Mouse (Mus musculus) stomach, postnatal 0 days (tissue): Measurements from ENCODE around the gene Pip4k2a. TPM values are rescaled to one million over a fixed set of nuclear protein-coding genes. Genes with fewer than 3 reads are reported as not detected.

Experiments
- ATAC-seq: fragments of 200-750 bp; cut with Nextera tagmentation; 2 replicates; pipeline ENCODE4 v1.8.0; 2017; ENCODE audit not compliant: low FRiP score, low TSS enrichment
- DNase-seq: peaks from one replicate; pipeline ENCODE4 v3.0.0-alpha.2; 2016; ENCODE audit warnings: low spot score
- H3K27ac ChIP-seq: fragments of 300-500 bp; sonication (generic); replicated peaks from 2 replicates; pipeline ENCODE4 v1.5.1; 2014; ENCODE audit warnings: mild to moderate bottlenecking, control low read depth
- H3K27me3 ChIP-seq: fragments of 300-500 bp; sonication (generic); 2 replicates; pipeline ENCODE4 v1.6.1; 2014; ENCODE audit warnings: low read length; ENCODE audit not compliant: control insufficient read depth, insufficient read depth
- H3K36me3 ChIP-seq: fragments of 300-500 bp; sonication (generic); 2 replicates; pipeline ENCODE4 v1.6.1; 2014; ENCODE audit warnings: low read length, mixed read lengths; ENCODE audit not compliant: control insufficient read depth, insufficient read depth
- H3K4me1 ChIP-seq: fragments of 300-500 bp; sonication (generic); replicated peaks from 2 replicates; pipeline ENCODE4 v1.6.1; 2014; ENCODE audit warnings: antibody characterized with exemption; ENCODE audit not compliant: control insufficient read depth, insufficient read depth
- H3K4me2 ChIP-seq: fragments of 300-500 bp; sonication (generic); replicated peaks from 2 replicates; pipeline ENCODE4 v1.6.1; 2014; ENCODE audit warnings: low read depth, mild to moderate bottlenecking, control low read depth, moderate library complexity
- H3K4me3 ChIP-seq: fragments of 300-500 bp; sonication (generic); 2 replicates; pipeline ENCODE4 v1.5.1; 2014; ENCODE audit warnings: low read depth, low read length, control low read depth
- H3K9ac ChIP-seq: fragments of 300-500 bp; sonication (generic); 2 replicates; pipeline ENCODE4 v1.6.1; 2014; ENCODE audit warnings: mild to moderate bottlenecking, low read length, control low read depth, mixed read lengths
- H3K9me3 ChIP-seq: fragments of 300-500 bp; sonication (generic); 2 replicates; pipeline ENCODE4 v1.6.1; 2016; ENCODE audit warnings: low read length; ENCODE audit not compliant: control insufficient read depth
- CTCF ChIP-seq: IDR thresholded peaks from 2 replicates; pipeline ENCODE4 v1.5.1; 2016; ENCODE audit warnings: antibody characterized with exemption, low read depth, mild to moderate bottlenecking, moderate library complexity
- EP300 ChIP-seq: optimal IDR thresholded peaks from 2 replicates; pipeline ENCODE3; 2016; ENCODE audit warnings: antibody characterized with exemption
- WGBS: fragments of 180-500 bp; shearing (Covaris S2); extraction: QIAGEN DNeasy Blood & Tissue Kit; methylation state at CpG from one replicate; pipeline ENCODE4 v1.1.7; 2014; 5-methylcytosine and 5-hydroxymethylcytosine counted together
- polyA plus RNA-seq: library from polyadenylated mRNA; unstranded; fragments of >200 nt; fragmentation: Nextera tagmentation; extraction: Ambion mirVana; gene quantifications from 2 replicates; pipeline ENCODE4 v1.2.1, GENCODE M21; 2015

Pip4k2a gene
- polyA plus RNA-seq, 1 experiment from 2014 or later = 4.5 TPM

GRCm38 (mm10) chr2:18911251-18911934, 86.5 kb downstream of the Pip4k2a start:
- DNase-seq (no peak), ATAC-seq (no peak)
- H3K4me3 ChIP-seq = no peak overlapping the region
- H3K9ac ChIP-seq = no peak overlapping the region
- TF ChIP-seq CTCF = no peak
- no peak for TF ChIP-seq EP300
- no peaks in the 10 kb centered on the region for H3K9me3 ChIP-seq
- H3K27me3 ChIP-seq = no peaks in the 10 kb centered on the region
- H3K27ac ChIP-seq = no peak overlapping the region
- H3K4me1 ChIP-seq = no peaks in the 10 kb centered on the region
- no peak overlapping the region for H3K4me2 ChIP-seq
- no peaks in the 10 kb centered on the region for H3K36me3 ChIP-seq
- WGBS = 91% methylated on average over 6 of the region's 6 CpGs

GRCm38 (mm10) chr2:18910209-18910608, 87.7 kb downstream of the Pip4k2a start:
- Histone ChIP-seq H3K27me3 (no peaks in the 10 kb centered on the region), H3K4me3 (no peak overlapping the region), H3K4me1 (no peaks in the 10 kb centered on the region), H3K27ac (no peak overlapping the region), H3K36me3 (no peaks in the 10 kb centered on the region), H3K9ac (no peak overlapping the region), H3K9me3 (no peaks in the 10 kb centered on the region), H3K4me2 (no peak overlapping the region)
- DNase-seq = no peak
- 82% methylated on average over 6 of the region's 6 CpGs for WGBS
- TF ChIP-seq EP300 (no peak), CTCF (no peak)
- no peak for ATAC-seq

- Histone ChIP-seq H3K27ac (no peak overlapping the region), H3K36me3 (no peaks in the 10 kb centered on the region), H3K27me3 (no peaks in the 10 kb centered on the region), H3K9me3 (no peaks in the 10 kb centered on the region), H3K4me2 (no peak overlapping the region), H3K9ac (no peak overlapping the region), H3K4me3 (no peak overlapping the region), H3K4me1 (no peaks in the 10 kb centered on the region)
- no peak for DNase-seq
- TF ChIP-seq EP300 (no peak), CTCF (no peak)
- 86% methylated on average over 6 of the region's 6 CpGs for WGBS
- ATAC-seq = no peak
Observed at GRCm38 (mm10) chr2:18909713-18910112, 88.2 kb downstream of the Pip4k2a start.

- Histone ChIP-seq H3K4me1 (no peaks in the 10 kb centered on the region), H3K36me3 (no peaks in the 10 kb centered on the region), H3K27ac (no peak overlapping the region), H3K27me3 (no peaks in the 10 kb centered on the region), H3K9ac (no peak overlapping the region), H3K4me2 (no peak overlapping the region), H3K9me3 (no peaks in the 10 kb centered on the region), H3K4me3 (no peak overlapping the region)
- DNase-seq = no peak
- ATAC-seq = no peak
- TF ChIP-seq CTCF (no peak), EP300 (no peak)
- 60% methylated on average over 8 of the region's 8 CpGs for WGBS
Observed at GRCm38 (mm10) chr2:18907269-18907668, 90.7 kb downstream of the Pip4k2a start.

- ATAC-seq (no peak; the same call in 1 of the 2 replicates), DNase-seq (no peak)
- 59% methylated on average over 2 of the region's 2 CpGs for WGBS
- Histone ChIP-seq H3K4me2 (no peak overlapping the region), H3K9ac (no peak overlapping the region), H3K9me3 (no peaks in the 10 kb centered on the region), H3K27me3 (no peaks in the 10 kb centered on the region), H3K27ac (no peak overlapping the region), H3K4me1 (no peaks in the 10 kb centered on the region), H3K4me3 (no peak overlapping the region), H3K36me3 (no peaks in the 10 kb centered on the region)
- peak; percentile 25; the same call in 1 of the 2 replicates for TF ChIP-seq CTCF
- TF ChIP-seq EP300 = no peak
Observed at GRCm38 (mm10) chr2:18906421-18907084, 91.4 kb downstream of the Pip4k2a start.
